Mouse (Mus musculus) small intestine, adult 2 months (tissue): ENCODE data around the gene Padi2. TPM values are rescaled to one million over a fixed set of nuclear protein-coding genes. Genes with fewer than 3 reads are reported as not detected.

Experiments
- H3K27ac ChIP-seq: fragments of 200-500 bp; 2 replicates; pipeline ENCODE4 v1.5.1; 2012; ENCODE audit warnings: low read depth, low read length, control low read depth, inconsistent platforms; ENCODE audit not compliant: insufficient read depth
- H3K27me3 ChIP-seq: fragments of 200-500 bp; 2 replicates; pipeline ENCODE4 v1.6.1; 2012; ENCODE audit warnings: mild to moderate bottlenecking, moderate library complexity, low read length, inconsistent platforms; ENCODE audit not compliant: control insufficient read depth, insufficient read depth
- H3K36me3 ChIP-seq: fragments of 200-500 bp; 2 replicates; pipeline ENCODE4 v1.6.1; 2012; ENCODE audit warnings: mild to moderate bottlenecking, low read length, control low read depth, inconsistent platforms; ENCODE audit not compliant: control insufficient read depth, insufficient read depth
- H3K4me1 ChIP-seq: fragments of 200-500 bp; 2 replicates; pipeline ENCODE4 v1.6.1; 2012; ENCODE audit warnings: low read length, inconsistent platforms, mixed read lengths; ENCODE audit not compliant: control insufficient read depth, insufficient read depth, insufficient read length
- H3K4me3 ChIP-seq: fragments of 200-500 bp; 2 replicates; pipeline ENCODE4 v1.5.1; 2012; ENCODE audit warnings: low read depth, mild to moderate bottlenecking, control low read depth, inconsistent platforms, low read length, moderate library complexity
- CTCF ChIP-seq: fragments of 200-500 bp; IDR thresholded peaks from 2 replicates; pipeline ENCODE4 v1.5.1; 2012; ENCODE audit warnings: low read depth, mild to moderate bottlenecking, control low read depth, inconsistent platforms, low read length, moderate library complexity, mixed read lengths; ENCODE audit not compliant: insufficient replicate concordance, insufficient read length; ENCODE audit errors: extremely low read depth
- POLR2A ChIP-seq: fragments of 200-500 bp; IDR thresholded peaks from 2 replicates; pipeline ENCODE4 v1.6.1; 2012; ENCODE audit warnings: low read depth, mild to moderate bottlenecking, control low read depth, inconsistent platforms, low read length, moderate library complexity
- WGBS: fragments of 180-500 bp; shearing (Covaris S2); methylation state at CpG from one replicate; pipeline ENCODE4 v1.1.7; 2018; 5-methylcytosine and 5-hydroxymethylcytosine counted together
- polyA plus RNA-seq: library from polyadenylated mRNA; depleted of rRNA; stranded (reverse); fragments of >200 nt; gene quantifications from 2 replicates; pipeline ENCODE4 v1.2.3, GENCODE M21; 2012

Padi2 gene
- polyA plus RNA-seq, 1 experiment: 2.3 TPM

DNA sequence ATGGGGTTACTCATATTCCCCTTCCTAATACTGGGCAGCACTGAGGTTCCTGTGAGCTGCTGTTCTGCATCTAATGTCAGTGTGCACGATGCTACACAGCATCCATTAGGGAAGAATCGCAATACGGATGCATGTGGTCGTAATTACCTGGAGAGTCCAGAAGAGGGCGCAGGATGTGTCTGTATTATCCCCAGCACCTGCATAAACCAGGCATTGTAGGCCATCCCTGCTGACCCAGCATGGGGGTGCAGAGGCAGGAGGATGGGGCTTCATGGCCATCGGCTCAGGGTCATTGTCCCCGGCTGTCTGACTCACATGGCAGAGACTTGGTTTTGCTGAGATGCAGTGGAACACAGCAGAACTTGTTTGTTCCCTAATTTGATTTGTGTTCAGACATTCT is 58.5 kb downstream of the Padi2 start:
- WGBS: 10% methylated on average over 7 of the region's 7 CpGs
- Histone ChIP-seq H3K4me3 (no peak overlapping the region), H3K27me3 (no peaks in the 10 kb centered on the region), H3K27ac (peak overlapping the region; percentile 13; the same call in 1 of the 2 replicates), H3K36me3 (peaks cover 25% of the 10 kb centered on the region), H3K4me1 (peaks cover 15% of the 10 kb centered on the region)
- TF ChIP-seq CTCF (peak; percentile 61; the same call in 1 of the 2 replicates), POLR2A (no peak)

DNA sequence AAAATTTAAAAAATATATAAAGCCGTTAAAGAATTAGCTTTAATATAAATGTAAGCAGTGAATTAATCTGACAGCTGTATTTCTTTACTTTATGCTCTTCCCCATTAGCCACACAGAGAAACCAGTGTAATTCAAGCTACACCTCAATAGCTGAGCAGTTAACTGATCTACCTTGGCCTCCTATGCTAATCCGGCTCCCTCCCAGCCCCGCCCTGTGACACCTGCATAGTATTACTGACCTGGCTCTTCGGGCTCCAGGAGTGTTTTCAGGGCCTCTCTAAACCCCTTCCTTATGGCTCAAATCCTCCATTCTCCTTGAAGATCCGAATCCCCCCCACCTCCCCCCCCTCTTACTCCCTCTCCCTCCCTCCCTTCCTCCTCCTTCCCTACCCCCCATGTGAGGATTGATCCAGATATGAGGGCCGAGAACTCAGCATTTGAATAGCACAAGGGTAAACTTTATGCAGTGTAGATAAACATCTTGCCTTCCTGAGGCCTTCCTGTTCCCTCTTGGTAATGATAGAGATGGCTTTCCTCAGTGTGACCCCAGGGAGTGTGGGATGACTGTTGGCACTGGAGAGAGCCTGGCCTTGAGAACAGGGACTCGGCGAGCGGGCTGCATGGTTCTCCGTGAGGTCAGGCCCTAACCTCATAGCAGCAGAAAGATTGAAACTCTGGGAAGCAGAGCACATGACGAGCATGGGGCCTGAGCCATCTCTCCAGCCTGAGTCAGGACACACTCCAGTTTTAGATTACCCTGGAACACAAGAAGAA is 61.4 kb downstream of the Padi2 start:
- Histone ChIP-seq H3K4me1 (peaks cover 6% of the 10 kb centered on the region), H3K27me3 (no peaks in the 10 kb centered on the region), H3K4me3 (no peak overlapping the region), H3K36me3 (peaks cover 45% of the 10 kb centered on the region), H3K27ac (no peak overlapping the region)
- TF ChIP-seq POLR2A (no peak), CTCF (no peak)
- 75% methylated on average over 11 of the region's 11 CpGs for WGBS

DNA sequence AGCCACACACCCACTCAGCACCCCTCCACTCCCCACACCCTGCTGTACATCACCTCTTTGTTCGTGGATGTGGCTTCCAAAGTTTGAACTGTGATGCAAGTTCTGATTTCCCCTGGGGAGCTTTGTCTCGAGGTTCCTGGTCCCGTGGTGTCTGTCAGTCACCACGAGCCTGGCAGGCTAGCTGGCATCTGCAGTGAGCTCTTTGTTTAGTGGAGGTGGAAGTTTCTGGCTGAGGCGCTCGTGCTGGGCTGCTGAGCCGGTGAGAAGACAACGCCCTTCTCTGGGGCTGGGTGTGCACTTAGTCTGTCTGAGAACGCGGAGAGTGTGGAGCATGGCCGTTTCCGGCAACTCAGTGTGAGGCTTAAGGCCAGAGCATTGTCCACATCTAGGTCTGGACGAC is 65.5 kb downstream of the Padi2 start:
- no peak overlapping the region for H3K27ac ChIP-seq
- no peak for TF ChIP-seq POLR2A
- no peak for TF ChIP-seq CTCF
- WGBS: 82% methylated on average over 13 of the region's 13 CpGs
- peaks cover 77% of the 10 kb centered on the region for H3K36me3 ChIP-seq
- no peak overlapping the region for H3K4me3 ChIP-seq
- H3K4me1 ChIP-seq: peaks cover 8% of the 10 kb centered on the region
- no peaks in the 10 kb centered on the region for H3K27me3 ChIP-seq

DNA sequence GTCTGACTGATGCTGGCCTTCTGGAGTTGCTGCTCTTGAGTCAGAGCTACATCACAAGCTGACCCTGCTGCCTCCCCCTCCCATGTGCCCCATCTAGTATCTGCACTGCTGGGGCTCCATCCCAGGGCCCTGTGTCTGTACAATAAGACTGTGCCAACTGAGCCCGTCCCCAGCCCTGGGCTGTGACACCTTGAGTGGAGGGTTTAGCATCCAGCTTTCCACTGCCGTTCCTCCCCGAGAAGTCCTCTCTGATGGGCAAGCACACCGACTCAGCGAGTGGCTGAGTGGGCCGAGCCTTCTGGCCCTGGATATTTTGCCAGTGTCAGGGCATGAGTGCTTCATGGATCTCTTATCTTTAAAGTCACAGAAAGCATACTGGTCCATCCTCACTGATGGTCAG is 68.3 kb downstream of the Padi2 start:
- no peak for TF ChIP-seq POLR2A
- no peak for TF ChIP-seq CTCF
- Histone ChIP-seq H3K4me1 (peaks cover 22% of the 10 kb centered on the region), H3K36me3 (peaks cover 79% of the 10 kb centered on the region), H3K4me3 (no peak overlapping the region), H3K27me3 (no peaks in the 10 kb centered on the region), H3K27ac (no peak overlapping the region)
- 96% methylated on average over 6 of the region's 6 CpGs for WGBS

DNA sequence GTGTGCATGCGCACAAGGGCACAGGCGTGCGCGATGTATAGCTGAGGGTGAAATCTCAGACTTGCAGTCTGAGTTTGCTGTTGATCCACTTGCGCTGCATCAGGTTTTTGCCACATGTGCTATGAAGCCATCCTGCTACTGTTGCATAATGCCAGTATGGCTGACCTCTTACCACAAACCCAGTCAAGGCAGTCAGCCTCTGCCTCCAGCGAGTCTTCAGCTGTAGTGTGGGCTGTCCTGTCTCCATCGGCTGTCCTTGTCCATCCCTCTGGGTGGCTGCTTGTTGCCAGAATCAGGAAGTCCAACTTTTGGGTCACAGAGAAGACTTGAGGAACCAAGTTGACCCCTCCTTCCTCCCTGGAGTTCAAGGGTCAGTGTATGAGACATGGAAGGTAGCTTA is 69.2 kb downstream of the Padi2 start:
- 82% methylated on average over 7 of the region's 7 CpGs for WGBS
- Histone ChIP-seq H3K36me3 (peaks cover 80% of the 10 kb centered on the region), H3K4me3 (no peak overlapping the region)

DNA sequence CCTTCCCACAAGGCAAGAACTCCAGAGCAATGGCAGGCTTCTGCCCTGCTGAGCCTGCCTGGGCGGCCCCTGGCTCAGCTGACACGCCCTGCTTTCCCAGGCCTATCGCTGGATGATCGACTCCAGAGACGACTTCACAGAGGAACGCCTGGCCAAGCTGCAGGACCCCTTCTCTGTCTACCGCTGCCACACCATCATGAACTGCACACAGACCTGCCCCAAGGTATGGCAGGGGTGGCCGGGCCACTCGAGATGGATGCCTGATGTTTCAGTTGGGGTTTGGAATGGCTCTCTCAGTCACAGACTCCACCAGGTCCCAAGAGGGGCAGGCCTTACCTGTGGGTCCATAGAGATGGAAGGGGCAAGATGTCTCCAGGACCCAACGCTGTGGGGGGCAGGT is 71.1 kb downstream of the Padi2 start:
- Histone ChIP-seq H3K4me1 (peaks cover 22% of the 10 kb centered on the region), H3K27me3 (no peaks in the 10 kb centered on the region), H3K4me3 (no peak overlapping the region), H3K36me3 (peaks cover 67% of the 10 kb centered on the region), H3K27ac (no peak overlapping the region)
- TF ChIP-seq CTCF: no peak
- no peak for TF ChIP-seq POLR2A
- 63% methylated on average over 10 of the region's 10 CpGs for WGBS

More for the DNA sequence above, 69.2 kb downstream of the Padi2 start:
- H3K27ac ChIP-seq: no peak overlapping the region
- peaks cover 22% of the 10 kb centered on the region for H3K4me1 ChIP-seq
- H3K27me3 ChIP-seq: no peaks in the 10 kb centered on the region
- TF ChIP-seq POLR2A (no peak), CTCF (no peak)

DNA sequence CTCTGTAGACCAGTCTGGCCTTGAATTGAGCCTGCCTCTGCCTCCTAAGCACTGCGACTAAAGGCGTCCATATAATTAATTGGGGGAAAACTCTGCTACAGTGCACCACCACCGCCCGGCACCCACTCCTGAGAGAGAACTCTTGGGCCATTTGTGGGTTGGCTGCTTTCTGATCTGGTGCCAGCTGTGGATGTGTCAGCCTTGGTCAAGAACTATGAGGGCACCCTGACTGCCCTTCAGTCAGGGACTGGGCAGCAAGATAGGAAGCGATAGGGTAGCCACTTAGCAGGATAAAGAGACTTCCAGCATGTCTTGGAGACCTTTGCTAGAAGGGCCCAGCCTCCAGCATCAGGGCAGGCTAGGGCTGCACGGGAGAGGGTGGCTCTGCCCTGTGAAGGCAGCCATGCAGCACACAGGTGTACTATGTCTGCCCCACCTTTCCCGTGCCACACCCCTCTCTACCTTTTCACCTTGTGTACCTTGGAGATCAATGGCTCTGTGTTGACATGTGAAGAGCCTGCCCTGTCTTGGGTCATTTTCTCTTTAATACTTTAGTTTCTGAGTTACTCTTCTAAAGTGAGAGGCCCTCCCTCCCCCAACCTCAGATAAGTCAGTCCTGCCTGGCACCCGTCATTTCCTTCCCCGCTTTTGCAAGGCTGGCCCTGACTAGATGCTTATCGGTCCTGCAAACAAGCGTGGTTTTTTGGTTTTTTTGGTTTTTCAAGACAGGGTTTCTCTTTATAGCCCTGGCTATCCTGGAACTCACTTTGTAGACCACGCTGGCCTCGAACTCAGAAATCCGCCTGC is 71.9 kb downstream of the Padi2 start:
- peaks cover 59% of the 10 kb centered on the region for H3K36me3 ChIP-seq
- H3K4me3 ChIP-seq: no peak overlapping the region
- 57% methylated on average over 14 of the region's 14 CpGs for whole genome bisulfite sequencing
- H3K27me3 ChIP-seq: no peaks in the 10 kb centered on the region
- H3K4me1 ChIP-seq: peaks cover 26% of the 10 kb centered on the region
- TF ChIP-seq POLR2A: no peak
- no peak for TF ChIP-seq CTCF
- no peak overlapping the region for H3K27ac ChIP-seq
